Mouse (Mus musculus): Measurements from ENCODE around the gene Dhodh. TPM values are rescaled to one million over a fixed set of nuclear protein-coding genes. Genes with fewer than 3 reads are reported as not detected.

The Dhodh gene
- polyA plus RNA-seq, 1 experiment from 2014 or later, result 51.3 TPM

- ATAC-seq (ENCODE audit: insufficient read depth), result peak; percentile 85
- peak; percentile 80 for DNase-seq
Measured at GRCm38 (mm10) chr8:109586972-109587504, 21.4 kb downstream of the Dhodh start.

GRCm38 (mm10) chr8:109585652-109586051, 22.8 kb downstream of the Dhodh start:
- Histone ChIP-seq H3K27ac (ENCODE audit: low read depth) (no peak overlapping the region), H3K9me3 (ENCODE audit: low read depth, low read length) (no peaks in the 10 kb centered on the region), H3K27me3 (ENCODE audit: insufficient read depth, low read length) (no peaks in the 10 kb centered on the region), H3K36me3 (ENCODE audit: insufficient read depth) (no peaks in the 10 kb centered on the region), H3K4me3 (ENCODE audit: low read depth, low read length) (no peak overlapping the region), H3K4me1 (ENCODE audit: insufficient read depth) (no peaks in the 10 kb centered on the region), H3K4me2 (no peak overlapping the region), H3K9ac (no peak overlapping the region)
- ATAC-seq (ENCODE audit: insufficient read depth), result no peak
- no peak for TF ChIP-seq CTCF (IDR thresholded peaks at IDR 0.05; ENCODE audit: low read depth)
- DNase-seq, result no peak

More at GRCm38 (mm10) chr8:109586972-109587504, 21.4 kb downstream of the Dhodh start:
- no peak overlapping the region for H3K4me2 ChIP-seq
- H3K9ac ChIP-seq, result peak overlapping the region; percentile 16; the same call in 1 of the 2 replicates
- no peak overlapping the region for H3K4me3 ChIP-seq (ENCODE audit: low read depth, low read length)
- H3K4me1 ChIP-seq (ENCODE audit: insufficient read depth), result no peaks in the 10 kb centered on the region
- peak overlapping the region; percentile 82 for H3K27ac ChIP-seq (ENCODE audit: low read depth)
- 0 out of 2 replicates have a peak, but pooled peaks cover under 1% of the 10 kb centered on the region for H3K36me3 ChIP-seq (ENCODE audit: insufficient read depth)
- H3K9me3 ChIP-seq (ENCODE audit: low read depth, low read length), result no peaks in the 10 kb centered on the region
- TF ChIP-seq CTCF (IDR thresholded peaks at IDR 0.05; ENCODE audit: low read depth), result no peak
- whole genome bisulfite sequencing, result 41% methylated on average over 7 of the region's 7 CpGs
- no peaks in the 10 kb centered on the region for H3K27me3 ChIP-seq (ENCODE audit: insufficient read depth, low read length)

- DNase-seq (no peak), ATAC-seq (ENCODE audit: insufficient read depth) (no peak)
- Histone ChIP-seq H3K9ac (no peak overlapping the region), H3K4me3 (ENCODE audit: low read depth, low read length) (no peak overlapping the region), H3K27ac (ENCODE audit: low read depth) (no peak overlapping the region), H3K9me3 (ENCODE audit: low read depth, low read length) (no peaks in the 10 kb centered on the region), H3K27me3 (ENCODE audit: insufficient read depth, low read length) (no peaks in the 10 kb centered on the region), H3K4me1 (ENCODE audit: insufficient read depth) (no peaks in the 10 kb centered on the region), H3K4me2 (no peak overlapping the region), H3K36me3 (ENCODE audit: insufficient read depth) (no peaks in the 10 kb centered on the region)
- 76% methylated on average over 3 of the region's 3 CpGs for WGBS
- no peak for TF ChIP-seq CTCF (IDR thresholded peaks at IDR 0.05; ENCODE audit: low read depth)
Measured at GRCm38 (mm10) chr8:109584830-109585229, 23.6 kb downstream of the Dhodh start.

GRCm38 (mm10) chr8:109584293-109584692, 24.2 kb downstream of the Dhodh start:
- DNase-seq, result no peak
- Histone ChIP-seq H3K9ac (no peak overlapping the region), H3K4me3 (ENCODE audit: low read depth, low read length) (no peak overlapping the region), H3K36me3 (ENCODE audit: insufficient read depth) (no peaks in the 10 kb centered on the region), H3K27ac (ENCODE audit: low read depth) (no peak overlapping the region), H3K27me3 (ENCODE audit: insufficient read depth, low read length) (no peaks in the 10 kb centered on the region), H3K4me2 (no peak overlapping the region), H3K9me3 (ENCODE audit: low read depth, low read length) (no peaks in the 10 kb centered on the region), H3K4me1 (ENCODE audit: insufficient read depth) (no peaks in the 10 kb centered on the region)
- no peak for TF ChIP-seq CTCF (IDR thresholded peaks at IDR 0.05; ENCODE audit: low read depth)
- 88% methylated on average over 4 of the region's 4 CpGs for WGBS
- no peak for ATAC-seq (ENCODE audit: insufficient read depth)

GRCm38 (mm10) chr8:109578900-109579301, 29.6 kb downstream of the Dhodh start, which contains the start of gene Hp:
Hp (minus strand) TSS chr8:109579172.
- ATAC-seq (ENCODE audit: insufficient read depth) (no peak), DNase-seq (no peak)
- no peak within 1 kb of the TSS for H3K4me3 ChIP-seq (ENCODE audit: low read depth, low read length)
- no peaks in the 10 kb centered on the region for H3K36me3 ChIP-seq (ENCODE audit: insufficient read depth)
- no peaks in the 10 kb centered on the region for H3K4me1 ChIP-seq (ENCODE audit: insufficient read depth)
- TF ChIP-seq CTCF (IDR thresholded peaks at IDR 0.05; ENCODE audit: low read depth), result no peak
- no peak within 1 kb of the TSS for H3K4me2 ChIP-seq
- no peak within 1 kb of the TSS for H3K9ac ChIP-seq
- H3K27ac ChIP-seq (ENCODE audit: low read depth), result no peak within 1 kb of the TSS
- 46% methylated on average over 8 of the region's 8 CpGs for WGBS
- H3K9me3 ChIP-seq (ENCODE audit: low read depth, low read length), result no peaks in the 10 kb centered on the region
- H3K27me3 ChIP-seq (ENCODE audit: insufficient read depth, low read length), result no peaks in the 10 kb centered on the region

GRCm38 (mm10) chr8:109576311-109576710, 32.2 kb downstream of the Dhodh start:
- Histone ChIP-seq H3K36me3 (ENCODE audit: insufficient read depth) (peaks cover 6% of the 10 kb centered on the region; the same call in 1 of the 2 replicates), H3K27ac (ENCODE audit: low read depth) (no peak overlapping the region), H3K9me3 (ENCODE audit: low read depth, low read length) (no peaks in the 10 kb centered on the region), H3K4me1 (ENCODE audit: insufficient read depth) (no peaks in the 10 kb centered on the region), H3K9ac (no peak overlapping the region), H3K27me3 (ENCODE audit: insufficient read depth, low read length) (no peaks in the 10 kb centered on the region), H3K4me2 (no peak overlapping the region), H3K4me3 (ENCODE audit: low read depth, low read length) (no peak overlapping the region)
- TF ChIP-seq CTCF (IDR thresholded peaks at IDR 0.05; ENCODE audit: low read depth), result no peak
- 75% methylated on average over 4 of the region's 4 CpGs for WGBS
- ATAC-seq (ENCODE audit: insufficient read depth) (no peak), DNase-seq (no peak)

GRCm38 (mm10) chr8:109571139-109571538, 37.3 kb downstream of the Dhodh start:
- Histone ChIP-seq H3K9ac (no peak overlapping the region), H3K27ac (ENCODE audit: low read depth) (no peak overlapping the region), H3K36me3 (ENCODE audit: insufficient read depth) (peaks cover 12% of the 10 kb centered on the region; the same call in 1 of the 2 replicates), H3K4me3 (ENCODE audit: low read depth, low read length) (no peak overlapping the region), H3K9me3 (ENCODE audit: low read depth, low read length) (no peaks in the 10 kb centered on the region), H3K4me1 (ENCODE audit: insufficient read depth) (peaks cover 7% of the 10 kb centered on the region; the same call in 1 of the 2 replicates), H3K4me2 (no peak overlapping the region), H3K27me3 (ENCODE audit: insufficient read depth, low read length) (no peaks in the 10 kb centered on the region)
- no peak for ATAC-seq (ENCODE audit: insufficient read depth)
- DNase-seq, result no peak
- WGBS, result 80% methylated on average over 12 of the region's 12 CpGs
- TF ChIP-seq CTCF (IDR thresholded peaks at IDR 0.05; ENCODE audit: low read depth), result no peak

All from lung, embryonic 14.5 days (tissue).